Mouse (Mus musculus) G1E (cell line): ENCODE results near the gene Lipo3.

Experiments
- CTCF ChIP-seq: IDR thresholded peaks from 2 replicates; pipeline ENCODE4 v1.5.1; 2012; ENCODE audit warnings: low read depth, low read length, inconsistent platforms, mixed read lengths
- POLR2AphosphoS5 ChIP-seq: IDR thresholded peaks from 2 replicates; pipeline ENCODE4 v1.6.1; 2012; ENCODE audit warnings: low read depth, low read length, inconsistent platforms; ENCODE audit not compliant: insufficient replicate concordance

GRCm38 (mm10) chr19:33517680-33518079, 244.1 kb downstream of the Lipo3 start, which contains the start of gene Lipo4:
- no peak for TF ChIP-seq CTCF
- no peak for TF ChIP-seq POLR2AphosphoS5
